Mouse (Mus musculus): ENCODE measurements around the gene Nav2.

The Nav2 gene

DNA sequence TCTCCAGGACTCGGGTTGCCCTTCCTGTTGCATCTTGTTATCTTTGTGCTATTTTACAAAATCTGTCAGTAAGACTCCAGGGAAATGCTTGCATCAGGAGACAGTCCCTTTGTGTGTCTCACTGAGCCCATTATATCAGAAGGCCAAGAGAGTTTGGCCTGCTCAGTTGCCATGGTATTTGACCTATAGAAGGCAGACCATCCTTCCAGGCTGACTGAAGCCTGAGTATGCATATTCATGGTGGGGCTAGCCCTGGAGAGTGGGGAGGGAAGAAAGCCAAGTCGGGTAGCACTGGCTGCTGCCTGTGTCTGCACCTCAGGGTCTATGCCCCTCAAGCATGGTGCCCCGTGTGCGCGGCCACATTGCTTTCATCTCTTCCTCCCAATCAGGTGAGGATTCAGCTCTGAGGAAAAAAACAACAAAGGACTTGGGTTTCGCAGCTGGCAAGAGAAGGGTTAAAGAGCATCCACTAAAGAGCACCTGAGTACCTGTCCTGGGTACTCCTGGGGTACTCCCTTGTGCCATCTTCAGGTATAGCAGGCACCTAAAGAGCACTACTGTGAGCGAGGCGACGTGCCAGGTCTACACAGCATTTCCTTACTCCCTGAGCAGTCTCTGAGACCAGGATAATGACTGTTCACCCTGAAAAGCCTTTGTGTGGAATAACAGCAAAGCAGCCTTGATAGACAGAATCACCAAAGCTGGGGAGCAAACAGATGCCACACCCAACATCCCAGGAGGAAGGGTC, 144.5 kb downstream of the Nav2 start:
- CTCF ChIA-PET = no interaction called here

DNA sequence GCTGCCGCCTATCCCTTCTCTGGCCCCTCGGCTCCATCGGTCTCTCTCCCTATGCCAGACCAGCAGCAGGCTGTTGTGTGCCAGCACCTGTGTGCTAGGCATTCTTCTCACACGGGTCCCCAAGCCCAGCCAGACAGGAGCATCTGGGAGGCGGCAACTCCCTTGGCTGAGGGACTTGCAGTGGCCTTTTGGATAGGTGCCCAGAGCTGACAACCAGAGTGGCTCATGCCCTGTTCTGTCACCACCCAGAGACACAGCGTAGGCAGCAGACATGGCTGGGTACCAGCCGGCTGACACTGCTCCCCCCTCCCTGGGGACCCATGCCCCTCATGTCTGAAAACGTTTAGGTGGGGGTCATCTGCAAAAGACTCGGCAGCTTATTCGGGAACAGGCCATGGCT, 146.8 kb downstream of the Nav2 start:
- CTCF ChIA-PET = no interaction called here

DNA sequence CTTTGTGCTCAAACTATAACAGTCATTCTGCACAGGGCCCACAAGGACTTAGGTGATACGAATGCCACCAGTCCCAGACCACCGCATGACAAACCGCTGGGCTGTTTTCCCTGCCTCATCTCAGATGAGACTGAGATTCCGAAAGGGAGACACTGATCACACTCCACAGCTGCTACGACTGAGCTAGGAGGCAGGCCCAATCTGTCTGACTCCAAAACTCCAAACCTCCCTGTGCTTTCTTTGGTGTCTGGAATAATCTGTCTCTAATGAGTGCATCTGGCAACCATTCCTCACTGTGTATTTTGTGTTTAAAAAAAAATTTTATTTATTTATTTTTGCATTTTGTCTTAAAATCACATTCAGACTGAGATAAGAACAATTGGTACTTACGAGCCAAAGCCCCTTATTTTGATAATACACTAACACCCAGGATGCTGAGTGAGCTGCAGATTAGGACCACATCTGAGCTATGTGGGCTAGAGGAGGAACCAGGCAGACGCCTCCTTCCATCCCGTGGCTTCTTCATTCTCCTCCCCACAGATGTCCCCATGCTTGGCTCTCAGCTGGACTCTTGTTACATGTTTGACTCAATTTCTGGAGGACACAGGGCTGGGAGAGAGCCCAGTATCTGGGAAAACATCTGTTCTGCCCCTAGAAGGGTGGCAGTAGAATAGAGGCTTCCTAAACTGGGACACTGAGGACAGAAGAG, 149.9 kb downstream of the Nav2 start:
- CTCF ChIA-PET = interaction anchor here (0.6 kb wide), 1 partner anchor 271 kb away, joined by 3 read pairs; no protein-coding TSS in a partner anchor

DNA sequence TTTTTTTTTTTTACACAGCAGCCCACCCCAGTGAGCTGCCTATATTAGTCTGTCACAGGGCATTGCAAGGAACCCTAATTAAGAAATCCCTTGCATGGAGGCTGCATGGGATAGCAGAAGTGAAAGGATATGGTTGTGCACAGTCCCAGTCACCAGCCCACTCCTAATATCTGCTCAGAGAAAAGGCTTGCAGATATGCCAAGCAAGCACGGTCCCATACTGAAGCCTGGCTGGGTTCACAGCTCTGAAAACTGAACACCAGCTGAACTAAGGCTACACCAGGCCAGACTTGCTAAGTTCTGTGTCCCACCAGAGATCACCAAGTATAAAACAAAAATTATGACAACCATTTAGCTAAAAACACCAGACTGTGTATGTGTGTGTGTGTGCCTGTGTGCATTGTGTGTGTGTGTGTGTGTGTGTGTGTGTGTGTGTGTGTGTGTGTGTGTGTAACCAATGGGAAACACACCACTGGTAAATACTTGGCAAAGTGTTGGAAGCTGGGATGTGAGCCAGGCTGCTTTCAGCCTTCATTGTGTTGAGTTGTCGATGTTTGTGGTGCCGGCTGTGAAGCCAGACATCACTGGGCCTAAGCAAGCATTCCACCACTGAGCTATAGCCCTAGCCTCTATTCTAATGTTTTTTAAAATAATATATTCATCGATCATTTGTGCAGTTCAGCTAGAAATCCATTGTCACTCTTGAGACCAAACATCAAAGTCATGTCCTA, 156.4 kb downstream of the Nav2 start:
- CTCF ChIA-PET = interaction anchor here (0.6 to 1.2 kb wide), 2 partner anchors 13 to 79 kb away, joined by 3 to 12 read pairs; no protein-coding TSS in a partner anchor

DNA sequence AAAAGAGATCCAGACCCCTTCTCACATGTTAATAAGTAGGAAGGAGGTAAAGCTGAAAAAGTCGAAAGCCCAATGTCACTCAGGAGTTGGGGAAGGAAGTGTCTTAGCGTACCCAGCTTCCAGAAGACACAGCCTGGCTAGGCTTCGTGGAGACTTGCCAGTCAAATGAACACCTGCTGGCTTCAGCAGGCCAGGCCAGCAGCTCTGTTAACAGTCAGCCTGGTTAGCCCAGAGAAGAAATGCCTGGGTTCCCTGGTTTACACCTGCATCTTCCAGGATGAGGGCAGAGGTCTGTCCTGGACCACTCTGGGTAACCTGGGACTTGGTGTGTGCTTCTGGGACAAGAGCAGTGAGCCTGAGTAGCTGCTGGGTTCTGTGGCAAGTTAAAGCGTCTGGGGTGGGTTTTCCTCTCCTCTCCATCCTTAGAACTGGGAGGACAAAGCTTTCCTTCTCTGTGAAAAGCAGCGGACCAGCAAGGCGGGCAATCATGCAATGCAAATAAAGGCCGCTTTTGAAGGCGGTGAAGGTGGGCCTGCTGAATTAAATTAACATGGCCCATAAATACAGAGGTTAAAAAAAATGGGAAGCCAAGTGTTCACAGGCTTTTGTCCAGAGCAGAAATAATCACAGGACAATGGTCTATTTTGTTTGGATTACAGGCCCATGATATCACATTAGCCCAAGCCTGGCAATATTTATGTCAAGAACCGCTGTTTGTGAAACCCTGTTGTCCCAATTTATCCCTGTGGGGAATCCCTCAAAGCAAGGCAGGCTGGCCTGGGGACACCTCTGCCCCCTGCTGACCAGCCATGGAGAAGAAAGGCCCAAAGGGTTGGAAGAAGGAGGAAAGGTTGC, 157.3 kb downstream of the Nav2 start:
- CTCF ChIA-PET = interaction anchor here (0.6 kb wide), 2 partner anchors 78 to 218 kb away, joined by 5 to 12 read pairs; no protein-coding TSS in a partner anchor

DNA sequence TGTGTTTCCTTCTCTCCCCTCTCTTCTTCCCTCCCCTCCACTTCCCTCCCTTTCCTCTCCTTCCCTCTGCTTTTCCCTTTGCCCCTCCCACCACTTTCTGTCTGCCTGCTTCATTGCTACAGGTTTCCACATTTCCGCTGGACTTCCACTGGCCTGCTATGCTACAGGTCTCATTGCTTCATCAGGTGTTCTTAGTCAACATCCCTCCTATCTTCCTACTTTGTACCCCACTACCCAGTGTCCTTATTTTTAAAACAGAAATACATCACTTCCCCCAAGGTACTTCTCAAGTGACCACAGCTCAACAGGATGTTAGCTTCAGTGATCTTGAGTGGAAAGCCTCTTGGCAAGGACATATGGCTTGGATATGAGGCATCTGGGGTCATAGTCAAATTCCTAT, 158.3 kb downstream of the Nav2 start:
- CTCF ChIA-PET = no interaction called here

DNA sequence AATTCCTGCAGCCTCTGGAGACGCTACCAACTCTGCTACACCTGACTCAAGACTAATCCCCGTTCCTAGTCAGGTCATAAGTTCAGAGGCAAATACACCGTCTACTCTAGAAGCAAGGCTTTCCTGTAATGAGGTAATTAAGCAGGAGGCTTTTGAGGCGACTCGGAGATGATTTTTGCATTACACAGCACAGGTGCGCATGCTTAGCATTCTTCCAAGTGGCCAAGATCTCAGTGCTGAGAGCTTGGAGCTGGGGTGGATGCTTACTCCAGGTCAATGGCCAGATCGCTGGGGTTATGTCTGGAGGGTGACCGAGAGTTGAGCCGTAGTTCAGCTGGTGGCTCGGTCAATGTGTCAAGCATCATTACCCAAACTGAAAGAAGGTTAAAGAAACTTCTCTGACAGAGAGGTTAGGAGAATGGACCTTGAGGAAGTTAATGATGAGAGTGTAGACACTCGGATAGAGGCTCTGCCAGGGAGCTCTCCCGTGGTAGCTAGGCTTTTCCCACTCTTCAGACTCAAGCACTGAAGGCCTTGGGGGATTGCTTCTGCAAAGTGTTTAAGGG, 161.0 kb downstream of the Nav2 start:
- CTCF ChIA-PET = no interaction called here

DNA sequence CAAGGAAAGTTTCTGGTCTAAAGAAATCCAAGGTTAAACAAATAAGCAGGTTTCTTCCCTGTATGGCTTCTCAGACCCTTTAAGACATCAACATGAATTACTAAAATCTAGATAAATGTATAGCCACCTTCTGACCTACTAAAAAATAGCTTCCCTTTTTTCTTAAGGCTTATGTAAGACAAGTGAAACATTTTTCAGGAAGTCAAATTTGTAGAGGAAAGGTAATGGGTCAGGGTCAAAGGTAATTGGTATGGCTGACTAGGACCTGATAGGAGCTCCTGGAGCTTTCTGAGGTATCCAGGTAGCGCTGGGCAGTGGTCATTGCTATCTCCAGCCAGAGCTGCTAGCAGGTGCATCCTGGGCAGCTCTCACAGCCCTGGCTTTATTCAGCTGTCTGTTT, 162.1 kb downstream of the Nav2 start:
- CTCF ChIA-PET = no interaction called here

DNA sequence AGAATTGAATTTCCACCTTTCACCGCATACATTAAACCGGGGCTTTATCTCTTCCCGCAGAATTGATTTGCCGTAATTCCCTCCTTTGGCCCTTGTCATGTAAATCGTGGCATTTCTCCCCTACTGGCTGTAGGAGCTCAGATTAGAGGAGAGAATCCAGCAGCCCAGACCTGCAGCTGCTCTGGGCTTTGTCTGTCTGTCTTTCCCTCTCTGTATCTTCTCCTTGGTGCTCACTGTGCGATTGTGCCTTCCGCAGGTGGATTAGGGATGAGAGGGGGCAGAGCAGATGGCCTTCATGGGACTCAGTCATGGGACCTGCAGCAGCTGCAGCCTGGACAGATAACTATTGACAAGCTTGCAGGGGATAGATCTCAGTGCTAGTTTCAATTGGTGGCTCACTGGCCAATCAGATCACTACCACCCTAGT, 162.6 kb downstream of the Nav2 start:
- CTCF ChIA-PET = no interaction called here

DNA sequence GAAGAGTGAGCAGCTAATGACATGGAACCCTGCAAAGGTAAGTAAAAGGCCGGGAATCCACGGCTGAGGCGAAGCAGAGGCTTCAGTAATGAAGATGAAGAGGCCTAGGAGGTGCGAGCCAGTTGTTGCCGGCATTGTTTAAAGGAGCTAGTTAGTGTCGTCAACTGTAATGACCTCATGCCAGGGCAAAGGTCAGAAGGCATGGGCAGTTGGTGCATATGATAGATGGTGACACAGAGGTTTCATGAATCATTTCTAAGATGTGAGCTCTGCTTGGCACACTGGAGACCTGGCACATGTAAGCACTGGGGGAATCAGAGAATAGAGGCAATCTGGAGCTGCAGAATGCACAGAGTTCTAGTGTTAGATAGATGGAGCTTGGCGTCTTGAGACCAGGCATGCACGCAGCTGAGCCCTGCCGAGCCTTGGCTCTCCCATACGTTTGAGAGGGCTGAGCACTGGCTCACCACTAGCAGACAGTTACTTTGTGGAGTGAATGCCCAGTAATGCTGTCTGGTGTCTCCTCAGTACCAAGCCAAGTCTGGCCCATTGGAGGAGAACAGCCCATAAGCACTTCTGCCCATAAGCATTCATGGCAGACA, 166.9 kb downstream of the Nav2 start:
- CTCF ChIA-PET = no interaction called here

DNA sequence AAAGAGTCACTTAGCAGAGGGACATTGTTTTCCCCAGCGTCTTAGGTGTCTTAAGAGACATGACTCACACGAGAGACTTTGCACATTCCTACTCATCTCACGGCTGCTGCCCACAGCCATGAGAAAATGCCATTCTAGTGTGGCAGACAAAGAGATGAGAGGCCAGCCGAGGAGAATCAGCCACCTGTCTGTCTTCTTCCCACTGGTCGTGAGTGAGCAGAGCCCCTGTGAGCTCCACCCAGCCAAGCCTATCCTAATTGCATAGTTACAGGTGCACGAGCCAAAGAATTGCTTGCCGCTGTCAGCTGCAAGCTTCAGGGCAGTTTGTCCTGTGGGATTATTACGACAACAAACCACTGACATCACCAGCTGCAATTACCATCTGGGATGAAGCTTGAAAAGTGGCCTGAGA, 167.8 kb downstream of the Nav2 start:
- CTCF ChIA-PET = no interaction called here

DNA sequence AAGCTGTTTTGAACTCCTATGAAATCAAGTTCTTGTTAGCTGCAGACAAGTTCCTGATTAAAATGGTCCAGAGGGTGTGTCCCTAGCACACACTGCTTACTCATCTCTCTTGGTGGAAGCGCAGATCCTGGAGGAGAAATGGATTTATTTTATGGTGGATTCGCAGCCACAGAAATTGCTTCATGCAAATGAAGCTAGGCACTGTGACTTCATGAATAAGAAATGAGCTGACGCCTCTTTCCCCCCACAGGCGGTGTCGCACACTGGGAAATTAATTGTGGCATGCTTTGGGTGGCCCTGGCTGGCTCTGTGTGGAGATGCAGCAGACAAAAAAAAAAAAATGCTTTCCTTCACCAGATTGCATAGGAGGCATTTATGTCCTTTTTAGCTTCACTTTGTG, 170.4 kb downstream of the Nav2 start:
- CTCF ChIA-PET = no interaction called here

DNA sequence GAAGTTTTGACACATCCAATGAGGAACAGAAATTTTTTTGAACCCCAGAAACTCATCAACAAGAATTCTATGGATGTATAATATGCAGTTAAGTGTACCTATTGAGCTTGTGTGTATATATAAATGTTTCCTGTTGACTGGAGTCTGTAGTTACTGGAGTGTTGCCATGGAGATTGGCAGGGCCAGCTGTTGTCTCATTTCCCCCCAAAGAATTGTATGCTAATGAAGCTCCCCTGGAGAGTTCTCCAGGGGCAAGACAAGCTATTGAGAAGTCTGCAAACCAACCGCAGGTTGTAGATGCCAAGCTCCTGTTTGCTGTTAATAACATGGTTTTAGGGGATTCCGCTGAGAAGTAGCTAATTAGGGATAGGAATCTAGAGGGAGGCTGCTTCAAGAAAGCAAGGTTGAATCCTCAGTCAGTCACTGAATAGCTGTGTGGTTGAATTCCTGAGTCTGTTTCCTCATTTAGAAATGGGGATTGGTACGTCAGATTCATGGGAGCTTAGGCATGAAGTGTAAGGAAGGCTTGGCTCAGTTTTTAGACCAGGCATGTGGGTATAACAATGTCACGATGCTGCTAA, 174.2 kb downstream of the Nav2 start:
- CTCF ChIA-PET = no interaction called here

DNA sequence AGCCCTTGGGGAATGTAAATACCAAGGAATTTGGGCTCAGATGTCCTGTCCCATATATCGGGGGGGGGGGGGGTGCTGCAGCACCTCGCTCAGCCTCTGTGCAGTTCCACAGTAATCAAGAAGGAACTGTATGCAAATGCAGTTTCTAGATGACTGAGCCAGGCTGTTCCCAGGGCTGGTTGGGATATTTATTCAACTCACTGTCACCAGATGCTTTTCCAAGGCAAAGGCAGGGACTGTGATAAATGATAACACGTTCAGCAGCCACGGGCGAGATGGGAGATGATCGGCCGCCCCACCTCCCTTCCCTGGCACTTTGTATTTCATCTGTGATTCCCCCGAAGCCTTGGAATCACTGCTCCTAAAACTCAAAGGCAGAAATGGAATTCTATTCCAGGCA, 176.3 kb downstream of the Nav2 start:
- CTCF ChIA-PET = interaction anchor here (0.7 kb wide), 1 partner anchor 11 kb away, joined by 4 read pairs; no protein-coding TSS in a partner anchor

DNA sequence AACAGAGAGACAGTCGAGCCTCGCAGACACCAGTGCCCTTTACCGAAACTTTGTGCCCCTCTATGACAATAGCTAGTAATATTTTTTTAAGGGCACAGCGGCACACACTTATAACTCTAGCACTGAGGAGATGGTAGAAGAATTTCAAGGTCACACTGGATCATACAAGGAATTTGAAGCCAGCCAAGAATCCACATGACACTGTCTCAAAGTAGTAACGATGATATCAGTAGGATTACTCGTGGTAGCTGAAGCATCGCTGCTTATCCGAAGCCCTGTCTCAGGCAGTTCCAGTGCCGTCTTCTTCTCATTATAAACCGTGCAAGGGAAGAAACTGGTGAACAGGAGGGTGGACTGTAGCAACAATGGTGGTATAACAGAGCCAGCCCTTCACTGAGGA, 177.2 kb downstream of the Nav2 start:
- CTCF ChIA-PET = no interaction called here

DNA sequence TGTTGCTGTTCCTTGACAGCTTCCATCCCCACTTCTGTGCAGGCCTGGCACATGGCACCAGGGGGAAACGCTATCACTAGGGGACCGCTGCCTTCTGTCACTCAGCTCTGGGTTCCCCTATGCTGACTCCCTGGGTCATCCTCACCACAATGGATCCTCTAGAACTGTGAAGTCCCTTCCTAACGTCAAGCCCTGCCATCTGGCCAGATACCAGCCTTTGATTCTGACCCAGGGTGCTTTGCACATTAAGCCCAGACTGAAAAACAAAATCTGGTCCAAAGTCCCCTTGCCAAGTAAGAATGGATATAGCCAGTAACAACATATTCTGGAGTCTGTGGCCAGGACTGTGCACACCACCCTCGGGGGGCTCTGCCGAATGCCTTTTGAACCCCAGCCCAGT, 178.6 kb downstream of the Nav2 start:
- CTCF ChIA-PET = no interaction called here

DNA sequence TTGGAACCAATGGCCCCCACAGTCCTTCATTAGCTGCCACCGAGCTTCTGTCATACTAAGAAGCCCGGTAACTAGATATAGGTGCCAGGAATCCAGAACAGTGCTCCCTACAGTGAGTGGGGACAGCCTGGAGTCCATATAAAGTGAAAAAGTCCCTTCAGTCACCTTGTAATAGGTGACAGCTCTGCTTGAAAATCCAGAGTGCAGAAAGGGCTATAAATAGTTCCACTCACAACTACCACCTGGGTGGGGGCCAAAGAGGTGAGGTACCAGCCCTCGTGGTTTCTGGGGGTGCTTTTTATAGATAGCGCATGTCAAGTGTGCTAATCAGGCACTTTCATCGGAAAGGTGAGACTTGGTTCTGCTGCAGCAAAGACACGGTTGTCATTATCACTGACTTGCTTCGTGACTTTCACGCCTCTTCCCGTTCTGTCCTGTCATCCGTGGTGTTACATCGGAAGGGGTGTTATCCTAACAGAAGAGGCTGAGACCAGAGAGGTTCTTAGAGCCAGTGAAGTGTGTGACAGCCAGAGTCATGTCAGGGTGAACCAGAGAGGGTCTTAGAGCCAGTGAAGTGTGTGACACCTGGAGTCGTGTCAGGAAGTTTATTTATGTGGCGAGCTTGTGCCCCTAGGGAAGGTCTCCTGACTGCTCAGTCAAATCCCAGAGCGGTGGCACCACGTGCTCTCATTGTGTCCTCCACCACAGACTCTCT, 179.8 kb downstream of the Nav2 start:
- CTCF ChIA-PET = no interaction called here

DNA sequence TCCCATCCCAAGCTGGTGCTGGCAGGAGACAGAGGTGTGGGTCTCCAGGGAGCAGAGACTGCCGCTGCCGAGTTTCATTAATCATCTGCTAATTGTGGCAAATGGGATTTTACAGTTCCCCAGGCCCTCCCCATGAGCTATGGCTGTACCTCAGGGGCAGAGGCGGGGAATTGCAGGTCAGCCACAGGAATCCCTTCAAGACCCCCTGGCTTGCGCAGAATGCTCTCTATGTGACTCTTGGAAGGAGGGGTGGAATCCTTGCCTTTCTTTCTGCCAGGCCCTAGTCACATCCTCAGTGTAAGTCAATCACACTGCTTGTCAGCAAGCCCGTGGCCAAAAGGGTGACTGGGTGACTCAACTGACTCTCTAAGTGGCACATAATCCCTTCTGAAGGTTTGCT, 182.9 kb downstream of the Nav2 start:
- CTCF ChIA-PET = no interaction called here

DNA sequence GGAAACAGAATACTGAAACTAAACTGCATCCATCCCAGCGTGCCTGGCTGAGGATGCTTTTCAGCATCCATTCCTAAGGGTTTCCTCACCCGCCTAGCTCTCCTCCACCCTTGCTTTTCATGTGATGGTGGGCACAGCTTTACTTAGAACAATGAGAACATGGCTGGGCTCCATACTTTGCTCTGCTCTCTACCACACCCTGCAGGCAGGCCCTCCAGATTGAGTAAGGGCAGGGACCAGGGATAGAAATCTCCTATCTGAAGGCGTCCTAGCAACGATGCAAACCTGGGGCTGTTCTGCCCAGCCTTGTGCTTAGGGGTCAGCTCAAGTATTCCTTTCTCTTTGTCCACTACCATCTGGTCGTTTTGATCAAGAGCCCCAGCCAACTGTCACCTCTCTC, 183.4 kb downstream of the Nav2 start:
- CTCF ChIA-PET = no interaction called here

DNA sequence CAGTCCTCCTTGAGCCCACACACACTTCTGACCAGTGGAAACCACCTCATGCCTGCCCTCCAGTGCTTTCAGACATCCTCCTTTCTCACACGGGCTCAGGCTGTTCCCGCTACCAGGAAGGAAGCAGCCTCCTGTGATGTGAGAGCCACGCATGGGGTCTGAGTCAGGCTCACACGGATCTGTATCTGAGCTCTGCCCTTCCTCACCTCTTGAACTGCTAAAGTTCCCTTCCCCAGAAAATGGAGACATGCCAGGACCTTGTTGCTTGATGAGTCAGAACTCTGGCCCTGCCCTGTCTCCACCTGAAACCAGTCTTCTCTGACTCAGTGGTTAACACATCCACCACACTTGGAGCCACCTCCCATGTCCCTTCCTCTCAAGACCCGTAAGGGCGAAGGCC, 185.1 kb downstream of the Nav2 start:
- CTCF ChIA-PET = no interaction called here

Data from spleen, embryonic (tissue).